Mouse (Mus musculus) layer of hippocampus, adult 11-12 months (tissue): ENCODE results near the gene Tubb4b.

Source experiments
- DNase-seq: peaks from one replicate; pipeline ENCODE4 v3.0.0; 2022; ENCODE audit warnings: low spot score

The Tubb4b gene

GRCm38 (mm10) chr2:25244144-25244543, 19.6 kb upstream of the Tubb4b start:
- no peak for DNase-seq

- DNase-seq: no peak
Measured at GRCm38 (mm10) chr2:25243342-25243741, 18.8 kb upstream of the Tubb4b start.

DNA sequence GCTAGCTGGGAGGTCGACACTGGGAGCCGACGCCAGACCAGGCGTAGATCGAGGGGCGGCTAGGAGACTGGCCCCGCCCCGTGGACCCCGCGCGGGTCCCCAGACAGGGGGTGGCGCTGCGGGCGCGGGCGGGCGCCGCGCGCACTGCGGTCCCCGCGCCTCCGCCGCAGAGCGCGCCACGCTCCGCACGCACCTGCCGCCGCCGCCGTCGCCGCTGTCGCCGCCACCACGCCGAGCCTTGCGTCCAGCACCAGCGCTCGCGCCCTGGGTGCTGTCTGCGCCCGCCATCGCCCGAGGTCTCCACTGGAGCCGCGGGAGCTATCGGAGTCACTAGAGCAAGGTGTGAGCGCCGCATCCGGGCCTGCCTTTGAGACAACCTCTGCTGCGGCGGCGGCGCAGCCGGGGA, 17.6 kb upstream of the Tubb4b start, which contains the start of the genes Rnf208 and Cysrt1:
TSS of gene Rnf208 (plus strand) at position 155 of the 406 bp plus-strand sequence.
TSS of gene Cysrt1 (minus strand) at position 352 of the 406 bp plus-strand sequence.
- no peak for DNase-seq

DNA sequence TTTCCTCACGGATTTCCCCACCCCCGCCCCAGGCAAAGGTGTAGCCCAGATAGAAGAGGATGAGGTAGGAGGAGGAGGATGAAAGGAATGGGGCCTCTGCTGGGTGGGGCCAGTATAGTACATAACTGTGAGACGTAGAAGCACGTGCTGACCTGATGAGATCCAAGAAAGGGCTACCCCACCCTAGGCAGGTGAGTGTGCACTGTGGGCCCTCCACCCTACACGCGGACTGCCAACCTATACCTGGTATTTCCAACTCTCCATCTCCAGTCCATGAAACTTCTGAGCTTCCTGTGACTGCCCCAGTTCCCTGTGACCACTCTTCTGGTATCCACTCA, 16.9 kb upstream of the Tubb4b start:
- no peak for DNase-seq

DNA sequence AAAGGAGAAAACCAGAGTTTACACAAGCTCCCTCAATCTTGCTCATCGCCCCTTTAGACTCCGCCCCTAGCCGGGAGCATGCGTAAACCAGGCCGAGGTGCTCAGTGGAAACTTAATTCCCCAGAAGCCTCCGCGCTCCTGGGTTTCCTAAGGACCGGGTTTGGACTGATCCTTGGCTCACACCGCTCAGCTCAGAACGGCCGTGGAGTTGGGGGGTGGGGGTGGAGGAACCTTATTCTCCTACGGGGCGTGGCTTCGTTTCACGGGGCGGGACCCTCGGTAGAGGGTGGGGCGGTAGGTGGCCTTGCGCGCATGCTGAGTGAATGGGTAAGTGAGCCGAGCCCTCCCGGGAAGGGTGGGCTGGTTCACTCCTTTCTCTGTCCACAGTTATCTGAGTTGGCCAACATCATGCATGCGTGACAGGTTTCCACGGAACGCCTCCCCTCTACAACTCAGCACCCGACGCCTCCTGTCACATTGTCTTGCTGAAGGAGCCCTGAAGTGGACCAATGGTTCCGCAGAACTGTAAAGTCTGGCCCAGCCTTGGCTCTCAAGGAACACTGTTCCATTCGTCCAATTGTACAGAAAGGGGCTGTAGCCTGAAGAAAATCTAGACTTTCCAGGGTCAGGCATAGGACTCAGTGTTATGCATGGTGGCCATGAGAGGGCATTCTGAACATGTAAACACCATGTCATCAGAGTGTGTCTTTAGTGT, 16.4 kb upstream of the Tubb4b start:
- peak; percentile 65 for DNase-seq

GRCm38 (mm10) chr2:25240310-25240709, 15.8 kb upstream of the Tubb4b start:
- no peak for DNase-seq

- no peak for DNase-seq
Measured at GRCm38 (mm10) chr2:25239766-25240165, 15.3 kb upstream of the Tubb4b start.

GRCm38 (mm10) chr2:25238106-25238505, 13.6 kb upstream of the Tubb4b start:
- no peak for DNase-seq

- no peak for DNase-seq
Measured at GRCm38 (mm10) chr2:25237522-25237921, 13.0 kb upstream of the Tubb4b start.

GRCm38 (mm10) chr2:25236614-25237013, 12.1 kb upstream of the Tubb4b start, which contains the start of gene Rnf224:
Gene Rnf224 (minus strand): TSS chr2:25236787.
- no peak for DNase-seq

- DNase-seq: no peak
Measured at GRCm38 (mm10) chr2:25234551-25235220, 10.2 kb upstream of the Tubb4b start.

DNA sequence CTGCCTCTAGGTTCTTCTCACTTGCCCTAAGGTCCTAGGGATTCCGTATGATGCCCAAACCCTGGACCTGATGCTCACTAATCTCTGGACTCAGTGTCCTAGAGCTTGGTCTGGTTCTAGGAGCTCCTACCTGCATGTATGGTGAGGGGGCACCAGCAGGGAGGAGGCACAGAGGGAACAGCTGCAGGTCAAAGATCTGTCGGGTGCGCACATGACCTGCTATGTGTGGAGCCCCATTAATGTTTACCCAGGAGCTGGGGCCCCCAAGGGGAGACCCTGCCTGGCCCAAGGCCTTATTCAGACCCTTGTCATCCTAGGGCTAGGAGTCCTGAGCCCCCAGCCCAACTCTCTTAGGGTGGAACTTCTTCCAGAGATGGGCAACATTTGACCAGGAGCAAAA, 9.5 kb upstream of the Tubb4b start, which contains the start of gene Slc34a3:
TSS of gene Slc34a3 (minus strand) at position 315 of the 400 bp plus-strand sequence.
- no peak for DNase-seq

DNA sequence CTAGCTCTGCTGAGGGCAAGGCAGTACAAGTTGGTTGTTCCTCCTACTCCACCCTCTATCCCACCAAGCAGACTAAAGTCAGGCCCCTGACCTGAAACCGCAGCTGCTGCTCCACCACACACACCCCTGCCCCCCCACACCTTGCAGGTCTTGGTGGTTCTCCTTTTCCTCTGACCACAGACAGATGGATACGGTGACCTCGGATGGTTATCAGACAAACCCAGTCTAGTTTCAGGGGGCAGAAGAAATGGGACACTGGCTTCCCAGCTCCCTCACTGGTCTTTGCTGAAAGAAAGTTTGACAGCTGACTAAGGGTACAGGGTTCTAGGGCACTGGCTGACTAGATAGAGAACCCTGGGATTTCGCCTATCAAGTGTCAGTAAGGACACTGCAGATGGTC, 8.9 kb upstream of the Tubb4b start:
- DNase-seq: no peak

DNA sequence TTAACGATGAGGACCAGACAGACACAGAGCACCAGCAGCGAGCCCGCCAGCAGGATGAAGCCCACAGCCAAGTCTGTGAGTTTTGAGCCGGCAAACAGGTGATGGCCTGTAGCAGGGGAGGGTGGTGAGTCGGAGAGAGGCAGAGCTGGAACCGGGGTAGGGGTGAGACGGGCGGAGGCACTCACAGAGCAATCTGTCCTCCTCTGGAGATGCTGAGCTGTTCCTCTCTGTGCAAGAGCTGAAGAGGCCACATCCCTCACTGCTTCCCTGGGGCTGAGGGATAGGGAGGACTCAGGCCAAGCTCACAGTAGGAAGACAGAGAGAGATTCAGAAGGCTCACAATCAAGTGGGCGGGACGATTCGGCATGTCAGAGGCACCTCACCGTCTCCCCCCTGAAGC, 6.5 kb upstream of the Tubb4b start:
- DNase-seq: no peak

GRCm38 (mm10) chr2:25230581-25230980, 6.1 kb upstream of the Tubb4b start:
- DNase-seq: no peak

GRCm38 (mm10) chr2:25229582-25229981, 5.1 kb upstream of the Tubb4b start:
- no peak for DNase-seq

DNA sequence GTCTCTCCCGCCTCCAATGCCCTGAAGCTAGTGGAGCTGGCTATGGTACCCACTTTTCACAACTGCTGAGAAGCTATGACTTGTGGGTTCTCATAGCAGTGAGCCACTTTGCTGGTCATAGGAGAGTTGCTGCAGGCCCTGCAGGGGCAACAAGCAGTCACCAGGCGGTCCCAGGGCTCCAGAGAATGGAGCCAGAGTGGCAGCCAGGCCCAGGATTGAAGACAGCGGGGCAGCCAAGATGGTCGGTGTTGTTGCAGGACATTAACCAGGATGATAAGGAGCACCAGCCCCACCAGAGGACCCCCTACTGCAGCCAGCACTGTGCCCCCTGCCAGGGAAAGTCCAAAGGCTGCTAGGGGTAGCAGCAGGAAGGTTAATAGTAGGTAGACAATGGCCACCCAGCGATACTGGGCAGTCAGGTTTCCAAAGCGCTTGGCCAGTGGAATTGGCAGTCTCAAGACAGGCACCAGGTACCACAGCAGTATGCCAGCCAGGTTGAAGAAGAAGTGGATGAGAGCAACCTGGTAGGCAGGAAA, 4.6 kb upstream of the Tubb4b start:
- DNase-seq: no peak

- peak; percentile 91 for DNase-seq
Measured at GRCm38 (mm10) chr2:25228431-25228889, 4.0 kb upstream of the Tubb4b start.

- DNase-seq: no peak
Measured at GRCm38 (mm10) chr2:25227406-25227805, 2.9 kb upstream of the Tubb4b start.

GRCm38 (mm10) chr2:25226864-25227263, 2.4 kb upstream of the Tubb4b start:
- DNase-seq: peak; percentile 71

- DNase-seq: no peak
Measured at GRCm38 (mm10) chr2:25225811-25226379, 1.4 kb upstream of the Tubb4b start.
